In genomic region chr1:82362165-82362564, GRCm38 (mm10) we compare ENCODE assay signal across 21 mouse cellular contexts. TPM values are rescaled to one million over a fixed set of nuclear protein-coding genes. Genes with fewer than 3 reads are reported as not detected.
DNase-seq lines count a peak whose midpoint lies in the region; ATAC-seq and TF ChIP-seq lines count a peak whose summit lies in the region.
"Had no signal": no experiment of that assay in that cellular context is flagged by ENCODE, and none has a peak within 500 bp of the region (broad histone marks: within the 10 kb centered on the region; RNA-seq: fewer than 3 reads in every experiment).

No protein-coding gene starts in this region.

- TF ChIP-seq POLR2A in heart, adult 2 months (IDR thresholded peaks at IDR 0.05; ENCODE audit: insufficient read depth, low read depth, low read length), result no peak

- DNase-seq in forebrain, embryonic 10.5 days (ENCODE audit: extremely low spot score, low spot score), result no peak
- DNase-seq in left cerebral cortex, postnatal 36 days (ENCODE audit: low spot score in 2 of 2), result peak; percentile 10 to 25
- DNase-seq in left cerebral cortex, postnatal 4 days, result no peak
- no peak for DNase-seq in cerebellum, postnatal 25 days
- no peak for DNase-seq in heart, adult 2 months
- DNase-seq: adrenal gland, postnatal 14 days; cerebellum, adult 9-10 months; lung, postnatal 10 days; thymus, postnatal 36 days had no signal

- no peak overlapping the region for H3K9ac ChIP-seq in forebrain, embryonic 16.5 days (replicated peaks; ENCODE audit: low read depth, low read length)
- no peak overlapping the region for H3K9ac ChIP-seq in embryonic facial prominence, embryonic 15.5 days
- no peak overlapping the region for H3K9ac ChIP-seq in limb, embryonic 15.5 days
- H3K9ac ChIP-seq in heart, adult 2 months (ENCODE audit: low read depth, low read length), result no peak overlapping the region
- H3K9ac ChIP-seq: hindbrain, embryonic 14.5 days; liver, embryonic 14.5 days had no signal

- H3K9me3 ChIP-seq in forebrain, embryonic 16.5 days (ENCODE audit: control insufficient read depth, low read length), result no peaks in the 10 kb centered on the region
- H3K9me3 ChIP-seq in forebrain, embryonic 10.5 days, result no peaks in the 10 kb centered on the region
- no peaks in the 10 kb centered on the region for H3K9me3 ChIP-seq in embryonic facial prominence, embryonic 15.5 days (replicated peaks)
- H3K9me3 ChIP-seq in limb, embryonic 15.5 days, result no peaks in the 10 kb centered on the region

- ATAC-seq in forebrain, embryonic 16.5 days, result 0 out of 2 replicates have a peak, but pooled peaks have one; percentile 16
- 0 out of 2 replicates have a peak, but pooled peaks have one; percentile 37 for ATAC-seq in embryonic facial prominence, embryonic 15.5 days (ENCODE audit: insufficient number of reproducible peaks, low FRiP score, low TSS enrichment, low read depth)
- no peak for ATAC-seq in limb, embryonic 15.5 days (ENCODE audit: insufficient number of reproducible peaks, low FRiP score, low TSS enrichment, low read depth)
- ATAC-seq: intestine, embryonic 16.5 days; midbrain, embryonic 16.5 days had no signal

- H3K4me1 ChIP-seq in forebrain, embryonic 16.5 days (replicated peaks; ENCODE audit: control insufficient read depth, insufficient read depth, low read length), result 0 out of 2 replicates have a peak, but pooled peaks cover 3% of the 10 kb centered on the region
- peaks cover 40% of the 10 kb centered on the region for H3K4me1 ChIP-seq in forebrain, embryonic 10.5 days
- H3K4me1 ChIP-seq in embryonic facial prominence, embryonic 15.5 days, result peaks cover 15% of the 10 kb centered on the region
- peaks cover 20% of the 10 kb centered on the region for H3K4me1 ChIP-seq in limb, embryonic 15.5 days
- H3K4me1 ChIP-seq in heart, adult 2 months (ENCODE audit: control insufficient read depth, insufficient read depth, low read length), result no peaks in the 10 kb centered on the region

- H3K4me3 ChIP-seq in forebrain, embryonic 16.5 days (replicated peaks; ENCODE audit: low read length), result no peak overlapping the region
- no peak overlapping the region for H3K4me3 ChIP-seq in forebrain, embryonic 10.5 days
- H3K4me3 ChIP-seq in embryonic facial prominence, embryonic 15.5 days (replicated peaks), result no peak overlapping the region
- H3K4me3 ChIP-seq in limb, embryonic 15.5 days, result no peak overlapping the region
- H3K4me3 ChIP-seq in heart, adult 2 months, result no peak overlapping the region
- H3K4me3 ChIP-seq: erythroblast, embryonic 14.5 days; layer of hippocampus, adult 2 months had no signal

- no peaks in the 10 kb centered on the region for H3K27me3 ChIP-seq in forebrain, embryonic 16.5 days (replicated peaks; ENCODE audit: control insufficient read depth, insufficient read depth, low read length)
- no peaks in the 10 kb centered on the region for H3K27me3 ChIP-seq in forebrain, embryonic 10.5 days (ENCODE audit: poor library complexity, severe bottlenecking)
- H3K27me3 ChIP-seq in embryonic facial prominence, embryonic 15.5 days, result no peaks in the 10 kb centered on the region
- H3K27me3 ChIP-seq in limb, embryonic 15.5 days, result no peaks in the 10 kb centered on the region
- H3K27me3 ChIP-seq in heart, adult 2 months (ENCODE audit: control insufficient read depth, insufficient read depth, low read length), result no peaks in the 10 kb centered on the region
- H3K27me3 ChIP-seq: CH12.LX had no signal

- H3K4me2 ChIP-seq in forebrain, embryonic 16.5 days (ENCODE audit: low read length), result no peak overlapping the region
- H3K4me2 ChIP-seq in embryonic facial prominence, embryonic 15.5 days (replicated peaks), result no peak overlapping the region
- H3K4me2 ChIP-seq in limb, embryonic 15.5 days, result no peak overlapping the region
- H3K4me2 ChIP-seq: heart, embryonic 11.5 days; hindbrain, embryonic 14.5 days had no signal

- no peak overlapping the region for H3K27ac ChIP-seq in forebrain, embryonic 16.5 days (ENCODE audit: low read length)
- H3K27ac ChIP-seq in forebrain, embryonic 10.5 days, result no peak overlapping the region
- no peak overlapping the region for H3K27ac ChIP-seq in embryonic facial prominence, embryonic 15.5 days (replicated peaks)
- peak overlapping the region; percentile 29; the same call in 1 of the 2 replicates for H3K27ac ChIP-seq in limb, embryonic 15.5 days
- H3K27ac ChIP-seq in heart, adult 2 months, result no peak overlapping the region
- H3K27ac ChIP-seq: hindbrain, embryonic 14.5 days; layer of hippocampus, adult 2 months; liver, embryonic 14.5 days; stomach, postnatal 0 days had no signal

- WGBS in forebrain, embryonic 16.5 days, result 65% methylated on average over 6 of the region's 6 CpGs
- WGBS in forebrain, embryonic 10.5 days, result 82% methylated on average over 6 of the region's 6 CpGs
- 24% methylated on average over 6 of the region's 6 CpGs for WGBS in embryonic facial prominence, embryonic 15.5 days
- 29% methylated on average over 6 of the region's 6 CpGs for WGBS in limb, embryonic 15.5 days
- 84% methylated on average over 6 of the region's 6 CpGs for WGBS in heart, adult 2 months

- no peaks in the 10 kb centered on the region for H3K79me2 ChIP-seq in heart, adult 2 months (replicated peaks; ENCODE audit: control insufficient read depth, insufficient read depth, low read length)

- TF ChIP-seq EP300 in heart, adult 2 months (IDR thresholded peaks at IDR 0.05; ENCODE audit: insufficient read depth, low read depth, low read length), result no peak

- intact Hi-C loops in left cerebral cortex, postnatal 36 days (cut with DNase I), result no loop called here
- intact Hi-C loops in left cerebral cortex, postnatal 4 days (cut with DNase I), result no loop called here
- intact Hi-C loops in heart, adult 2 months (cut with DNase I), result no loop called here

- no peaks in the 10 kb centered on the region for H3K36me3 ChIP-seq in forebrain, embryonic 16.5 days (ENCODE audit: control insufficient read depth, insufficient read depth)
- H3K36me3 ChIP-seq in forebrain, embryonic 10.5 days (replicated peaks), result no peaks in the 10 kb centered on the region
- H3K36me3 ChIP-seq in embryonic facial prominence, embryonic 15.5 days, result no peaks in the 10 kb centered on the region
- H3K36me3 ChIP-seq in limb, embryonic 15.5 days, result no peaks in the 10 kb centered on the region
- no peaks in the 10 kb centered on the region for H3K36me3 ChIP-seq in heart, adult 2 months (ENCODE audit: control insufficient read depth, insufficient read depth, low read length)

- TF ChIP-seq CTCF in heart, adult 2 months (IDR thresholded peaks at IDR 0.05), result no peak

RNA-seq across cellular contexts. Expression of gene Rhbdd1, which starts 45.9 kb away (rescaled TPM):
- polyA plus RNA-seq in forebrain, embryonic 16.5 days (2015; fragmentation: Nextera tagmentation; extraction: Ambion mirVana), result 4.6 and 5.8 TPM in 2 replicates
- 10.2 and 10.6 TPM in 2 replicates for polyA plus RNA-seq in forebrain, embryonic 10.5 days (2016; fragmentation: Nextera tagmentation; extraction: Ambion mirVana)
- 1 to 10 TPM; 6.6 to 7.7 TPM for total RNA-seq in left cerebral cortex, postnatal 36 days (2021)
- total RNA-seq in left cerebral cortex, postnatal 4 days (2021), result 1 to 10 TPM; 3.7 to 3.8 TPM
- polyA plus RNA-seq in embryonic facial prominence, embryonic 15.5 days (2015; fragmentation: Nextera tagmentation; extraction: Ambion mirVana), result 9.1 and 10.3 TPM in 2 replicates
- polyA plus RNA-seq in limb, embryonic 15.5 days (2015; fragmentation: Nextera tagmentation; extraction: Ambion mirVana), result 11.0 and 11.2 TPM in 2 replicates
- total RNA-seq in heart, adult 2 months (2021), result 10 to 100 TPM; 11.2 to 11.3 TPM
- polyA plus RNA-seq in heart, adult 2 months (2012; rRNA removed), result 10.7 and 14.0 TPM in 2 replicates

Comparison
In these comparisons a context has a peak if more than half of its experiments do, and no peak if none do; other contexts are left out.
1. DNase-seq: peak in left cerebral cortex, postnatal 36 days (2 of 2); none in forebrain, embryonic 10.5 days (single experiment), left cerebral cortex, postnatal 4 days (single experiment), cerebellum, postnatal 25 days (0 of 2) and heart, adult 2 months (0 of 2).